Mouse (Mus musculus) heart, postnatal 0 days (tissue): ENCODE results near the gene Hhatl.

Experiments used
- CTCF ChIP-seq: IDR thresholded peaks from 2 replicates; pipeline ENCODE4 v1.5.1; 2016; ENCODE audit warnings: antibody characterized with exemption, control low read depth, low read depth
- EP300 ChIP-seq: IDR thresholded peaks from 2 replicates; pipeline ENCODE4 v1.6.1; 2016; ENCODE audit warnings: antibody characterized with exemption, low read depth

DNA sequence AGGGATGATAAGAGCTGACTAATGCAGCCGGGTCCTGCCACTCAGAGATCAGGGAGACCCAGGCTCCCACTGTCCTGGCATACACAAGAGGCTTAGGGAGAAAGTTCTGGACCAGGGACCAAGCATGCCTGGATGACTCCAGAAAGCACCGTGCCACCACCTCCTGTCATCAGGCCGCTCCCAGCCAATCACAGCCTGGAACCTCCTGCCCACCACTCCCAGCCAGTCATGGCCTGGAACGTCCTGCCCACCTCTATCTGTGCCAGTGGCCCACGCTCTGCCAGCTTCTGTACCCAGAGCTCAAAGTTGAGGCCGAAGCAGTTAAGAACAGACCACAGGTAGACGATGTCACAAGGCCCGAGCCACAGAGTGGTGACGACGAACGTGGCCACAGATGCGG is 7.5 kb downstream of the Hhatl start:
- TF ChIP-seq CTCF (no peak), EP300 (no peak)
